Mouse (Mus musculus): ENCODE data around the gene Nr1d1. TPM values are rescaled to one million over a fixed set of nuclear protein-coding genes. Genes with fewer than 3 reads are reported as not detected.
"Not testable (repeated sequence)": the region's sequence is repeated elsewhere in the genome, so short reads cannot be mapped to it uniquely, and the experiment has no call there.

The Nr1d1 gene
- total RNA-seq, 2 experiments from 2014 or later, result 31.9 TPM

DNA sequence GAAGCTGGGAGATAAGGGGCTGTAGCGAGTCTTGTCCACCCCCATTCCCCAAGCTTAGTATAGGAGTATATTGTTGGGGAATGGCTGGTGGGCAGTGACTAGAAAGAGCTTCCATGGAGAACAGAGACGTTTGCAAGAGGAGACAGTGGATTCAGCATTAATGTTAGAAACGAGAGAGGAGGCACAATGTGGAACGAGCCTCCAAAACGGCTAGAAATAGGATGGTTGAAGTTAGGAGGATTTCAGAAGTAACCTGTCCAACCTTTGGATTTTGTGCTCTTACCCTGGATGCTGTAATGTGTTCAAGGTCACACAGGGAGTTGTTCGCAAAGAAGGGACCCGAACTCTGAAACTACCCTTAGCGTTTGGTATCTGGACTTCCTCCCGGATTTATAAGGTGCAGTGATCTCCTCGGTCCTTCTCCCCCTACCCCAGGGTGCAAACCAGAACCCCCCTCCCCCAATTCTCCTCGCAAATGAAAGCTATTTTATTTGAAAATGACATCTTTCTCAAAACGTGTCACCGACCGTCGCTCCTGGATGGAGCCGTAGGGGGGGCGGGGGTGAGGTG lies 34.0 kb downstream of the Nr1d1 start:
- DNase-seq, result no peak
- intact Hi-C loops (cut with DNase I), result loop anchor here (5.0 kb wide), 1 partner anchor 36 kb away; the partner anchor contains the start of gene Nr1d1

DNA sequence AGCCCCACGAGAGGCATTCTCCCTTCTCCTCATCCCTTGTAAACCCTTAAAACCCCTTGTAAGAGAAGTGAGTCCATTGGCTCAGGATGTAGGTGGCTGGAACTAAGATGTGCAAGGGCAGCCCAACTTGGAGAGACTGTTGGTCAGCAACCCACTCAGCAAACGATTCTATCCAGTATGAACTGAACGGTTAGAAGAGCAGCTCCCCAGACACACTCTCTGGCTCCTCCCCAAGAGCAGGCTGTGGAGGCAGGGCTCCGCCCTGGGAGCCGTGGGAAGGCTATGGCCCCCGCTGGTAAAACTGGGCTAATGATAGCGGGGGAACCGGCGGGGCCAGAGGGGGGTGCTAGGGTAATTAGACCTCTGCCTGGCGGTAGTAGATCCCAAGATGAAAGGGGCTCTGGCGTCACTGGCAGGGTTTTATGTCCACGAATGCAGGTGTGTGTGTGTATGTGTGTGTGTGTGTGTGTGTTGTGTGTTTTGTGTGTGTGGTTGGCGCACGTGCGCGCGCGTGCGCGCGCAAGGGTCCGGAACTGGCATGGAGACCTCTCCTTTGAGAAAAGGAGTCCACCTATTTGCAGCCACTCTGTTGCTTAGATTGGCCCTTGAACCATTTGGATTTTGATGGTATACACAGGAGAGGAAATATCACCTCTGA lies 34.6 kb downstream of the Nr1d1 start, which contains the start of gene Thra:
TSS of gene Thra (plus strand) at position 246 of the 658 bp plus-strand sequence.
- intact Hi-C loops (cut with DNase I), result loop anchor here (5.0 kb wide), 1 partner anchor 37 kb away; the partner anchor contains the start of gene Nr1d1
- peak; percentile 70 for DNase-seq

DNA sequence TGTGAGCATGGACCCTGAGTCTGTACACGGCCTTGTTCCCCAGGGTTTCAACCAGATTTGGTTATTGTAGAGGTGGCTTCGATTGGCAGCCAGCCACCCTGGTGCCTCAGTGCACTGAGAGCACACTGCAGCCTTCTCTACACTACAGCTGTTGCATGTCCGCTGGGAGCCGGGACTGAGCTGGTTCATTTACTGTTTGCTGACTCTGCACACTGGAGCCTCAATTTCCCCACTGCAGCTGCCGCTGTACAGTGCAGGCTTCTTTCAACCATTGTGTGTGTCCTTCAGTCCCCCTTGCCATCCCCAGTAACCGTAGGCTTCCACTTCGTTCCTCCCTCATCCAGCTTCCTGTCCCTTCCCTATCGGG lies 35.1 kb downstream of the Nr1d1 start:
- intact Hi-C loops (cut with DNase I), result loop anchor here (5.0 kb wide), 1 partner anchor 37 kb away; the partner anchor contains the start of gene Nr1d1
- DNase-seq, result peak; percentile 50

DNA sequence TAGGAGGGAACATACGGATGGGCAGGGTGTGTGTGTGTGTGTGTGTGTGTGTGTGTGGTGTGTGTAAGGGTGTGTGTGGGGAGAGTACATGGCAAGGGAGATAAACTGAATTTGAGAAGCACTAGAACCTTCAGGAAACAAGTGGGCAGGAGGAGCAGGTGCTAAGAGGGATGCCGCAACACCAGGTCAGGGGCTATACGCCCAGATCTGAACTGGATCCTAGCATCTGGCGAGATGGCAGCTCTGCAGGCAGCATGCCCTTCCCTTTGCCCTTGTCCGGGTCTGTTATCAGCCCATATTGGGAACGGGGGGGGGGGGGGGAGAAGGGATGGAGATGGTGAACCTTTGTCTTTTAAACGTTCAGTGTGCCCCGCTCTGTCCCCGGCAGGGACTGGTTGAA lies 36.2 kb downstream of the Nr1d1 start:
- peak; percentile 45 for DNase-seq
- intact Hi-C loops (cut with DNase I), result no loop called here

DNA sequence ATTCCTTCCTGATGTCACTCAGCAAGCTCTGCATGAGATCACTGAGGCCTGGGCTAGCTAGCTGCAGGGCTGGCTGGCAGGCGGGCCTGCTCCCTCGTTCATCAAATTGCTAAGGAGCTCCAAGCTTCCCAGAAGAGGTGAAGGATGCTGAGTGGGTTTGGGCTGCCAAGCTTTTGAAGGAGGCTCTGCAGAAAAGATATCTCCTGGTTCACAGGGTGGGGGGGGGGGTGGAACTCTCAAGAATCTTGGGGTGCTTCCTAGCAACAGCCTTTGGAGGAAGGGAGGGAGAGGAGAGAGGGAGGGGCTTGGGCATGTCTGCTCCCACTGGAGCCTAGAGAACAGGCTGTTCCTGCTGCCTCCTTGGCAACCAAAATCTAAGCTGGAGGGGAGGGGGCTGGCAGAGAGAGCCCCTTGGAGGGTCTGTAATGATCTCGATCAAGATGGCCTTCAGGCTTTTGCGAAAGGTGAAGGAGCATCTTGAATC lies 36.7 kb downstream of the Nr1d1 start:
- DNase-seq, result peak; percentile 73
- intact Hi-C loops (cut with DNase I), result no loop called here

DNA sequence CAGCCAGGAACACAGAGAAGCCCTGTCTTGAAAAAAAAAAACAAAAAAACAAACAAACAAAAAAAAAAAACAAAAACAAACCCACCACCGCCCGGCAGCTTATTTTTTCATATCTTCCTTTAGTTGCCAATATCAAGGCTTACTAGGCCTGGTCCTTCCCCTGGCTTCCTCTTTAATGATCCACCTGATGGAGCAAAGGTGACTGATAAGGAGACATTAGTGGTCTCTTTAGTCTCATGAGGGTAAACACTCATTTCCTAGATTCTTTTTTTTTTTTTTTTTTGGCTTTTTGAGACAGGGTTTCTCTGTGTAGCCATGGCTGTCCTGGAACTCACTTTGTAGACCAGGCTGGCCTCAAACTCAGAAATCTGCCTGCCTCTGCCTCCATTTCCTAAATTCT lies 37.9 kb downstream of the Nr1d1 start:
- DNase-seq; intact Hi-C loops (cut with DNase I): not testable (repeated sequence)

DNA sequence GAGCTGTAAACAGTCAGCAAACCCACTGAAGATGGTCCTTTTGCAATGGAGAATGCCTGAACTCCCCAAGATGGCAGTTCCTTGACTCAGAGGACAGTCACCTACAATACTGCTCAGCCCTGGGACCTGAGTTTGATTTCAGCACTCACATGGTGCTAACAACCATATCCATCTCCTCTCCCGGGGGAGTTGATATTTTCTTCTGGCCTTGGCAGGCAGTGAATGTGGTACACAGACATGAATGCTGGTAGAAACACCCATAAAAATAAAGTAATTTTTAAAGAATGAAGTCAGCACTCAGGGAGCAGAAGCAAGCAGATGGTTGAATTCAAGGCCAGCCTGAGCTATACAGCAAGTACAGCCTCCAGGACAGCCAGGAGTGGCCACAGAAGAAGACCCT lies 39.0 kb downstream of the Nr1d1 start:
- intact Hi-C loops (cut with DNase I), result no loop called here
- DNase-seq, result no peak

DNA sequence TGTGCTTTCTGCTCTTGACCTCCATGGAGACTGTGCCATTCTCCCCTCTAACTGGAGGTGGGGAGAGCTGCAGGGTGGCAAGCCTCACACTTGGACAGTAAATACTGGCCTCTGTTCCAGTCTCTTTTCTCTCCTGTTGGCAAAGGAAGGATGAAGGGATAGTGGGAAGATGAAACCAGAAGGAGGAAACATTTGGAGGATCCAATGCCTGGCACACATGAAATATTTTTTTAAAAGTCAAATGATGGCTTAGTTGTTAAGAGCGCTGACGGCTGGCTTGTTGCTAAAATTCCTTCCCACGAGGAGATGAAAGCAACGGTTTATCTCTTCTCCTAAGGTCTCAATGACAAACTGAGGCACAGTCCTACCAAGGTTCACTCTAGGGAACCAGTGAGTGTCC lies 40.0 kb downstream of the Nr1d1 start:
- DNase-seq, result no peak
- intact Hi-C loops (cut with DNase I), result no loop called here

DNA sequence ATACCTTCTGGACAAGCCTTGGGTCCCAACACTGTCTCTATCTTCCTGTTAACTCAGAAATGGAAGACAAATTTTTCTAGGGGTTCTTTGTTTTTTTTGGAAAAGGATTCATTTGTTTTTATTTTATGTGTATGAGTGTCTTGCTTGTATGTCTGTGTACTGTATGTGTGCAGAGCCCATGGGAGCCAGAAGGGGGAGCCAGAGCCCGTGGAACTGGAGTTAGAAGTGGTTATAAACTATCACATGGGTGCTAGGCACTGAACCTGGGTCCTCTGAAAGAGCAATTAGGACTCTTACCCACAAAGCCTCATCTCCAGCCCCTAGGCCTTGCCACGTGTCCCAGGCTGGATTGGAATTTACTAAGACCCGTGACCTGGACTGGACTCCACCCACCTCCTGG lies 41.1 kb downstream of the Nr1d1 start:
- intact Hi-C loops (cut with DNase I), result no loop called here
- DNase-seq, result no peak

DNA sequence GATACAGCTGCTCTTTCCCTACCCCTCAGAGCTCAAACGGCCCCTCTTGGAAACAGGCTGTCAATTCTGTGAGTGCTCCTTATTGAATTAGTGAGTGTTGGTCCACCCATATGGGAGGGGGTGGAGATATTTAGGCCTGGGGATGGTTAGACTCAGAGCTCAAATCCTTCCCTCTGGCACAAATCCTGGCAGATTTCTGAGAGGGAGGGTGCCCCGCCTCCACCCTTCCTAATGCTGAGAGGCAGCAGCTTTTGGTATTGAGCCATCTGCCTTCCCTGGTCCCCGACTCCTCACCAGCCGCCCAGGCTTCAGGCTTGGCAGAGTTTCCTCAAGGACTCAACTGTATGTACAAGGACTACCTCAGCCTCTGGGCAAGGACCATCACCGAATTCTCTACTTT lies 44.0 kb downstream of the Nr1d1 start:
- intact Hi-C loops (cut with DNase I), result no loop called here
- DNase-seq, result peak; percentile 90

DNA sequence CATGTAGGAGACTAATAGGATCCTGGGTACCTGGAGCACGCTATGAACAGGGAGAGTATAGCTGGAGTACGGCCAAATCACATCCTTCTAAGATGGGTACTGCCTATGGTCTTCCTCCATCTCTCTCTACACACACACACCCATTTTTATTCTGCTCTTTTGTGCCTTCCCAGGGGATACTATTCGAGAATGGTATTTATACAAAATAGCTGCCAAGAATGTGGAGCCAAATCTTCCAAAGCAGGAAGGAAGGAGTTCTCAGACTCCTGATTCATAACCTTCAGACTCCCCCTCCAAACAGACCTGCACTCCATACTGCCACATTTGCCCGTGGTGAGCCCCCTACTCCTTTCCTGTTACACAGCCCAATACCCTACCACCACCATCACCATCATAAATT lies 44.4 kb downstream of the Nr1d1 start:
- DNase-seq, result no peak
- intact Hi-C loops (cut with DNase I), result no loop called here

DNA sequence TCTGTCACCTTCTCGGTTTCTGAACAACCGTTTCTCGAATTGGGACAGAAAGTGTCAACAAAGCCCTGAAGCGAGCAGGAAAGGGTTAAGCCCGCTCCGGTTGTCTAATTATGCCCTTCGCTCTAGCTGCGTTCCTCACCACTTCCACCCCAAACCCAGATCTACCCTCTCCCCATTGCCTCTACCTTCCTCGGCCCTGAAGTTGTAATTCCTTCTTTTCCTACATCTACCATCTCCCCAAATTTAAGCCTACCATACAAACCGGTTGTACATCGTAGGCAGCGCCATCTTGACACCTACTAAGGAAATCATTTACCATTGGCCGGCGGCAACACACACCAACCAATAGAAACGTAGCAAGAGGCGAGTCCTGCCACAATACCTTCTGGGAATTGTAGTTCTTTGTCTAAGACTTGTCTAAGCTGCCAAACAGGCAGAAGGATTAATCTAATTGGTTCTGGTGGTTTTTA lies 46.0 kb downstream of the Nr1d1 start, which contains the start of gene Med24:
TSS of gene Med24 (minus strand) at position 317 of the 470 bp plus-strand sequence.
- intact Hi-C loops (cut with DNase I), result no loop called here

DNA sequence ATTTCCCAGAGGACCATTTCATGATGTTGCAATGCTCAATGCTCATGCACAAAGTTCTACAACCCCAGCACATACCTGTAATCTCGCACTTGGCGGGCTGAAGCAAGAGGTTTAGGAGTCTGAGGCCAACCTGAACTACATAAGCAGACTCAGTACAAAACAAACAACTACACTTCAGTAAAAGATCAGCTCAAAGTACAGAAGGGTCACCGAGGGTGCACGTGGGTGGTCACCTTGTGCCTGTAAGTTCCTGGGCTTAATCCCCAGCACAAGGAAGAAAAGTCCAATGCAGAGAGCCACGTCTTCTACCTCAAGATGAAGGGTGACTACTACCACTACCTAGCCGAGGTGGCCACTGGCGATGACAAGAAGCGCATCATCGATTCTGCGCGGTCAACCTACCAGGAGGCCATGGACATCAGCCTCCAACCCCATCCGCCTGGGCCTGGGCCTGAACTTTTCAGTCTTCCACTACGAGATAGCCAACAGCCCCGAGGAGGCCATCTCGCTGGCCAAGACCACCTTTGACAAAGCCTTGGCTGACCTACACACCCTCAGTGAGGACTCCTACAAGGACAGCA lies 49.1 kb downstream of the Nr1d1 start:
- no peak for DNase-seq
- intact Hi-C loops (cut with DNase I), result no loop called here

More for the DNA sequence above, 46.0 kb downstream of the Nr1d1 start, which contains the start of gene Med24:
- DNase-seq, result peak; percentile 86

DNA sequence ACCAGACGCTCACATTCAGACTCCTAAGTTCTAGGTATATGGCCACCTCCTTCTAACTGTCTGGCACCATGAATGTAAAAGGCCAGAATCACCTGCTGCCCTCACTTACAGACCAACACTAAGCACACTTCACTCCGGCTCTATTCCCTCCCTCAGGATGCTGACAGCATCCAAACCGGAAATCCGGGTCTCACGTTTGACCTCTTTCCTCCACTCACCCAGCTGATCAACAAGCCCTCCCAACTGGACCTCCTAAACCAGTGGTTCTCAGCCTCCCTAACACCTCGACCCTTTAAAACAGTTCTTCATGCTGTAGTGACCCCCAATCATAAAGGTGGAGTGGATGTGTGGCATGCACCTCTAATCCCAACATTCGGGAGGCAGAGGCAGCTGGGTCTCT lies 52.0 kb downstream of the Nr1d1 start:
- DNase-seq, result no peak
- intact Hi-C loops (cut with DNase I), result no loop called here

DNA sequence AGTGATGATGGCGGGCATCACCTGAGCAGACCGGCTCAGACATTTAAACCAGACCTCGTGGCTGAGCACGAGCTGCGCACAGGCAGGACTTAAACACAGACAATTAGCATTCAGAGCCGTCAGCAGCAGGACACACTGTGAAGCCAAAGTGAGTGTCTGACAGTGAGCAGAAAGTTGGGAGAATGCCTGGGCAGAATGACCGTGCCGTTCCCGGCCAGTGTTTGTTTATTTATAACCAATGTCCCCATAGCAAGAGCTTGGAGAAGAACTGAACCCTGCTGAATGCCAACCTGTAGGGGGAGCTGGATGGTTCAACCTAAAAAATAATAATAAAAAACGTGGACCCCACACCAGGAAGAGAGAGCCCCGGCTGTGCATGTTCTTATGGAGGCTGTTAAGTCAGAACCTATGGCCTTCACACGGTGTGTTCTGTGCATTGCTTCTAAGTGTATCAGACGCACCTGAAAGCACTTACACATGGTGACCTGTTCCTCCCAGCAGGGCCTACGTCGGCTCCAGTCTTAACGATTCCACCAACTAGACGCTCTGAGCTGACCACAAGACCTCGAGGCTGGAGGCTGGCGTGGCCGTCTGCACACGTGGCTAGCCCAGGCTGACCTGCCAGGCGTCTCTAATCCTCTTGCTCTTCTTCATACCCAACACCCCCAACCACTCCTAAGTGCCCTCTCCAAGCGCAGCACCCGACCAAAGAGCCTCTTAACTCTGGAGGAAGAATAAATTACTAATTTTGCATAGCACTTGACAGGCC lies 53.5 kb downstream of the Nr1d1 start:
- intact Hi-C loops (cut with DNase I), result no loop called here
- peak; percentile 48 for DNase-seq

DNA sequence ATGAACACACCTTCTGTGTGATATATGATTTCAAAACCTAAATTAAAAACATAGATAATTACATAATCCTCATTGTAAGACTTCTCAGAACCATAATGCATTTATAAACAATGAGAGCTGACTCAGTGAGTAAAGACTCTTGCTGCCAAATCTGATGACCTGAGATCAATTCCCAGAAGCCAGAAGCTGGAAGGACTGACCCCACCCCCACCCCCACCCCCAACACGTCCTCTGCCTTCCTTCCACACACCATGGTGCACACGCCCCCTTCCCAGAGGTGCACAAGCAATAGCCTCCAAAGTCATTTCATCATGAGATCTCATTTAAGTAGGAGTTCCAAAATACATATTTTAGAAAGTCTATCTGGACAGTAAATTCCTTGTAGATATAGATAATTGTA lies 54.4 kb downstream of the Nr1d1 start:
- intact Hi-C loops (cut with DNase I), result no loop called here
- no peak for DNase-seq

Other genes with a start within 250 kb of the Nr1d1 start
- gene Ikzf3, start 229.3 kb downstream of the Nr1d1 start, total RNA-seq (2021), result under 1 TPM; 0.38 to 0.46 TPM
- not detected for gene Zpbp2, start 224.2 kb downstream of the Nr1d1 start, total RNA-seq (2021)
- 10 to 100 TPM; 60.7 to 64.9 TPM for gene Ormdl3, start 188.0 kb downstream of the Nr1d1 start, total RNA-seq (2021)
- gene Lrrc3c, start 177.0 kb downstream of the Nr1d1 start, total RNA-seq (2021), result not detected
- 10 to 100 TPM; 24.2 to 26.4 TPM for gene Gm12355, start 149.7 kb downstream of the Nr1d1 start, total RNA-seq (2021)
- gene Gsdma3, start 149.0 kb downstream of the Nr1d1 start, total RNA-seq (2021), result not detected
- not detected for gene Gsdma2, start 128.6 kb downstream of the Nr1d1 start, total RNA-seq (2021)
- gene Gsdma, start 111.0 kb downstream of the Nr1d1 start, total RNA-seq (2021), result not detected
- 100 to 1,000 TPM; 131 to 145 TPM for gene Psmd3, start 92.8 kb downstream of the Nr1d1 start, total RNA-seq (2021)
- not detected for gene Csf3, start 74.1 kb downstream of the Nr1d1 start, total RNA-seq (2021)
- gene Med24, start 45.9 kb downstream of the Nr1d1 start, total RNA-seq (2021), result 10 to 100 TPM; 96.8 to 99.4 TPM
- gene Thra, start 34.7 kb downstream of the Nr1d1 start, total RNA-seq (2021), result 1,000 to 10,000 TPM; 1,274 to 1,289 TPM
- gene Msl1, start 20.2 kb upstream of the Nr1d1 start, total RNA-seq (2021), result 100 to 1,000 TPM; 163 to 166 TPM
- 10 to 100 TPM; 61.0 to 67.1 TPM for gene Casc3, start 29.6 kb upstream of the Nr1d1 start, total RNA-seq (2021)
- 10 to 100 TPM; 87.3 to 91.8 TPM for gene Rapgefl1, start 61.5 kb upstream of the Nr1d1 start, total RNA-seq (2021)
- gene Wipf2, start 88.3 kb upstream of the Nr1d1 start, total RNA-seq (2021), result 10 to 100 TPM; 22.1 to 24.3 TPM
- gene Cdc6, start 132.5 kb upstream of the Nr1d1 start, total RNA-seq (2021), result 1 to 10 TPM; 1.4 to 1.8 TPM
- 10 to 100 TPM; 20.3 to 21.5 TPM for gene Rara, start 152.5 kb upstream of the Nr1d1 start, total RNA-seq (2021)
- gene Gjd3, start 207.7 kb upstream of the Nr1d1 start, total RNA-seq (2021), result 1 to 10 TPM; 2.2 to 3.4 TPM
- gene Top2a, start 248.9 kb upstream of the Nr1d1 start, total RNA-seq (2021), result 10 to 100 TPM; 28.2 to 28.4 TPM

All from left cerebral cortex, postnatal 4 days (tissue).